Mouse (Mus musculus) myocyte (in vitro differentiated cells): ENCODE data around the gene Myo18a. TPM values are rescaled to one million over a fixed set of nuclear protein-coding genes. Genes with fewer than 3 reads are reported as not detected.
A peak's percentile ranks its signal among the peaks of the same experiment; 100 is the strongest.

Experiments used
- H3K27me3 ChIP-seq: one replicate; pipeline ENCODE4 v1.6.1; 2011; ENCODE audit not compliant: control insufficient read depth, insufficient read depth, insufficient read length
- H3K36me3 ChIP-seq: one replicate; pipeline ENCODE4 v1.6.1; 2011; ENCODE audit not compliant: control insufficient read depth, insufficient read depth
- H3K4me2 ChIP-seq: one replicate; pipeline ENCODE4 v1.6.1; 2011; ENCODE audit warnings: low read depth, control low read depth
- H3K4me3 ChIP-seq: one replicate; pipeline ENCODE4 v1.5.1; 2011; ENCODE audit warnings: mild to moderate bottlenecking, control low read depth, moderate library complexity
- H3K79me2 ChIP-seq: one replicate; pipeline ENCODE4 v1.6.1; 2011; ENCODE audit not compliant: control insufficient read depth, insufficient read depth
- H3ac ChIP-seq: one replicate; pipeline ENCODE4 v1.6.1; 2011; ENCODE audit not compliant: control insufficient read depth, insufficient read length
- CEBPB ChIP-seq: IDR thresholded peaks from 2 replicates; pipeline ENCODE4 v1.6.1; 2011; ENCODE audit warnings: mild to moderate bottlenecking, moderate library complexity; ENCODE audit not compliant: poor library complexity, insufficient read depth, severe bottlenecking
- E2F4 ChIP-seq: IDR thresholded peaks from one replicate; pipeline ENCODE4 v1.6.1; 2011; ENCODE audit warnings: mild to moderate bottlenecking, control low read depth, moderate library complexity; ENCODE audit not compliant: insufficient read depth
- MAX ChIP-seq: IDR thresholded peaks from one replicate; pipeline ENCODE4 v1.6.1; 2011; ENCODE audit warnings: low read depth, mild to moderate bottlenecking, control low read depth
- MYOD1 ChIP-seq, 3 experiments: IDR thresholded peaks; one replicate each; pipeline ENCODE4 v1.6.1; 2011; ENCODE audit warnings: control low read depth in 2 of 3, low read depth in 2 of 3, mild to moderate bottlenecking in 2 of 3, moderate library complexity in 1 of 3; ENCODE audit not compliant: insufficient read length in 2 of 3, control insufficient read depth in 1 of 3
- MYOG ChIP-seq, 3 experiments: IDR thresholded peaks; one replicate each; pipeline ENCODE4 v1.6.1; 2011; ENCODE audit warnings: control low read depth in 2 of 3, low read depth in 2 of 3, mild to moderate bottlenecking in 2 of 3; ENCODE audit not compliant: insufficient read length in 2 of 3, control insufficient read depth in 1 of 3, insufficient read depth in 1 of 3
- POLR2A ChIP-seq: IDR thresholded peaks from one replicate; pipeline ENCODE4 v1.6.1; 2011; ENCODE audit warnings: low read depth, mild to moderate bottlenecking, control low read depth, moderate library complexity; ENCODE audit not compliant: insufficient read length
- POLR2AphosphoS2 ChIP-seq: IDR thresholded peaks from one replicate; pipeline ENCODE4 v1.6.1; 2011; ENCODE audit warnings: low read depth, control low read depth; ENCODE audit not compliant: insufficient read length
- REST ChIP-seq: IDR thresholded peaks from one replicate; pipeline ENCODE4 v1.6.1; 2011; ENCODE audit warnings: mild to moderate bottlenecking, control low read depth, moderate library complexity; ENCODE audit not compliant: insufficient read depth, insufficient read length
- SRF ChIP-seq: IDR thresholded peaks from one replicate; pipeline ENCODE4 v1.6.1; 2011; ENCODE audit warnings: low read depth; ENCODE audit not compliant: control insufficient read depth, insufficient read length
- TCF12 ChIP-seq: IDR thresholded peaks from one replicate; pipeline ENCODE4 v1.6.1; 2011; ENCODE audit warnings: mild to moderate bottlenecking, control low read depth; ENCODE audit not compliant: poor library complexity, insufficient read depth, severe bottlenecking
- TCF3 ChIP-seq: IDR thresholded peaks from one replicate; pipeline ENCODE4 v1.6.1; 2011; ENCODE audit warnings: low read depth, control low read depth; ENCODE audit not compliant: insufficient read length
- USF1 ChIP-seq: IDR thresholded peaks from one replicate; pipeline ENCODE4 v1.6.1; 2011; ENCODE audit warnings: low read depth, mild to moderate bottlenecking, control low read depth, moderate library complexity
- polyA plus RNA-seq: library from polyadenylated mRNA; unstranded; fragments of >200 nt; fragmentation: generic; extraction: Trizol; gene quantifications from one replicate; pipeline ENCODE4 v1.2.1, GENCODE M21; 2012; ENCODE audit warnings: missing spikeins

Myo18a gene
- polyA plus RNA-seq, 1 experiment, result 169 TPM

- H3K4me3 ChIP-seq, result no peak overlapping the region
- H3K36me3 ChIP-seq, result peaks cover 14% of the 10 kb centered on the region
- no peaks in the 10 kb centered on the region for H3K79me2 ChIP-seq
Observed at GRCm38 (mm10) chr11:77864771-77865170, 101.7 kb downstream of the Myo18a start.

GRCm38 (mm10) chr11:77867419-77868083, 104.5 kb downstream of the Myo18a start:
- H3K4me2 ChIP-seq, result no peak overlapping the region
- no peak overlapping the region for H3ac ChIP-seq
- no peak for TF ChIP-seq MYOG (IDR thresholded peaks at IDR 0.05; ENCODE audit: control insufficient read depth in 1 of 3, insufficient read depth in 1 of 3, insufficient read length in 2 of 3, low read depth in 2 of 3)
- TF ChIP-seq MYOD1 (IDR thresholded peaks at IDR 0.05; ENCODE audit: control insufficient read depth in 1 of 3, insufficient read length in 2 of 3, low read depth in 2 of 3), result no peak
- no peak for TF ChIP-seq POLR2A
- no peak for TF ChIP-seq TCF3
- no peak for TF ChIP-seq MAX
- TF ChIP-seq E2F4, result no peak
- no peak for TF ChIP-seq REST
- TF ChIP-seq USF1, result no peak
- TF ChIP-seq CEBPB, result no peak
- no peak for TF ChIP-seq TCF12
- TF ChIP-seq SRF, result no peak
- TF ChIP-seq POLR2AphosphoS2, result no peak
- no peak overlapping the region for H3K4me3 ChIP-seq
- peaks cover 8% of the 10 kb centered on the region for H3K36me3 ChIP-seq
- H3K27me3 ChIP-seq, result no peaks in the 10 kb centered on the region
- no peaks in the 10 kb centered on the region for H3K79me2 ChIP-seq

More at GRCm38 (mm10) chr11:77864771-77865170, 101.7 kb downstream of the Myo18a start:
- H3ac ChIP-seq, result no peak overlapping the region
- no peak overlapping the region for H3K4me2 ChIP-seq
- H3K27me3 ChIP-seq, result no peaks in the 10 kb centered on the region
- no peak for TF ChIP-seq POLR2AphosphoS2
- no peak for TF ChIP-seq USF1
- no peak for TF ChIP-seq CEBPB
- TF ChIP-seq TCF3, result no peak
- no peak for TF ChIP-seq SRF
- no peak for TF ChIP-seq MAX
- no peak for TF ChIP-seq MYOG (IDR thresholded peaks at IDR 0.05; ENCODE audit: control insufficient read depth in 1 of 3, insufficient read depth in 1 of 3, insufficient read length in 2 of 3, low read depth in 2 of 3)
- no peak for TF ChIP-seq MYOD1 (IDR thresholded peaks at IDR 0.05; ENCODE audit: control insufficient read depth in 1 of 3, insufficient read length in 2 of 3, low read depth in 2 of 3)
- TF ChIP-seq POLR2A, result no peak
- TF ChIP-seq REST, result no peak

- no peak overlapping the region for H3ac ChIP-seq
- no peak overlapping the region for H3K4me2 ChIP-seq
- peak in 2 of 3 experiments; percentile 10 to 21 for TF ChIP-seq MYOG (IDR thresholded peaks at IDR 0.05; ENCODE audit: control insufficient read depth in 1 of 3, insufficient read depth in 1 of 3, insufficient read length in 2 of 3, low read depth in 2 of 3)
- peak; percentile 14 for TF ChIP-seq POLR2AphosphoS2
- no peak for TF ChIP-seq TCF3
- no peak for TF ChIP-seq REST
- no peak for TF ChIP-seq POLR2A
- TF ChIP-seq CEBPB, result no peak
- H3K79me2 ChIP-seq, result no peaks in the 10 kb centered on the region
- no peaks in the 10 kb centered on the region for H3K36me3 ChIP-seq
- no peak overlapping the region for H3K4me3 ChIP-seq
- H3K27me3 ChIP-seq, result peaks cover 8% of the 10 kb centered on the region
Observed at GRCm38 (mm10) chr11:77871436-77871835, 108.4 kb downstream of the Myo18a start.

- H3K79me2 ChIP-seq, result no peaks in the 10 kb centered on the region
- peak overlapping the region; percentile 20 for H3K4me2 ChIP-seq
- H3K36me3 ChIP-seq, result no peaks in the 10 kb centered on the region
- no peak overlapping the region for H3ac ChIP-seq
- H3K4me3 ChIP-seq, result no peak overlapping the region
- peaks cover 8% of the 10 kb centered on the region for H3K27me3 ChIP-seq
- peak; percentile 14 to 77 (median 53) for TF ChIP-seq MYOD1 (IDR thresholded peaks at IDR 0.05; ENCODE audit: control insufficient read depth in 1 of 3, insufficient read length in 2 of 3, low read depth in 2 of 3)
- peak in 2 of 3 experiments; percentile 50 to 83 for TF ChIP-seq MYOG (IDR thresholded peaks at IDR 0.05; ENCODE audit: control insufficient read depth in 1 of 3, insufficient read depth in 1 of 3, insufficient read length in 2 of 3, low read depth in 2 of 3)
- TF ChIP-seq USF1, result no peak
Observed at GRCm38 (mm10) chr11:77872236-77872635, 109.2 kb downstream of the Myo18a start.

GRCm38 (mm10) chr11:77872685-77873084, 109.6 kb downstream of the Myo18a start:
- TF ChIP-seq MAX, result no peak
- TF ChIP-seq REST, result no peak
- no peak for TF ChIP-seq USF1
- no peak for TF ChIP-seq MYOD1 (IDR thresholded peaks at IDR 0.05; ENCODE audit: control insufficient read depth in 1 of 3, insufficient read length in 2 of 3, low read depth in 2 of 3)
- TF ChIP-seq POLR2AphosphoS2, result no peak
- TF ChIP-seq POLR2A, result no peak
- TF ChIP-seq TCF3, result no peak
- TF ChIP-seq SRF, result no peak
- no peak for TF ChIP-seq E2F4
- TF ChIP-seq MYOG (IDR thresholded peaks at IDR 0.05; ENCODE audit: control insufficient read depth in 1 of 3, insufficient read depth in 1 of 3, insufficient read length in 2 of 3, low read depth in 2 of 3), result no peak
- no peak for TF ChIP-seq CEBPB
- no peak overlapping the region for H3K4me3 ChIP-seq
- no peaks in the 10 kb centered on the region for H3K79me2 ChIP-seq
- H3ac ChIP-seq, result no peak overlapping the region
- H3K4me2 ChIP-seq, result peak overlapping the region; percentile 20
- peaks cover 8% of the 10 kb centered on the region for H3K27me3 ChIP-seq
- no peaks in the 10 kb centered on the region for H3K36me3 ChIP-seq
